Mouse (Mus musculus) neural tube, embryonic 13.5 days (tissue): ENCODE results near the gene Tmem120b. TPM values are rescaled to one million over a fixed set of nuclear protein-coding genes. Genes with fewer than 3 reads are reported as not detected.

Experiments used
- ATAC-seq: fragments of 200-750 bp; cut with Nextera tagmentation; 2 replicates; pipeline ENCODE4 v1.8.0; 2017; ENCODE audit warnings: low read depth, mild to moderate bottlenecking, moderate TSS enrichment, moderate library complexity
- H3K27ac ChIP-seq: fragments of 300-500 bp; sonication (generic); replicated peaks from 2 replicates; pipeline ENCODE4 v1.5.1; 2015; ENCODE audit warnings: moderate library complexity, mild to moderate bottlenecking, inconsistent platforms
- H3K27me3 ChIP-seq: fragments of 300-500 bp; sonication (generic); 2 replicates; pipeline ENCODE4 v1.6.1; 2015; ENCODE audit warnings: mild to moderate bottlenecking, inconsistent platforms
- H3K36me3 ChIP-seq: fragments of 300-500 bp; sonication (generic); 2 replicates; pipeline ENCODE4 v1.6.1; 2015; ENCODE audit warnings: mild to moderate bottlenecking, inconsistent platforms
- H3K4me1 ChIP-seq: fragments of 300-500 bp; sonication (generic); replicated peaks from 2 replicates; pipeline ENCODE4 v1.6.1; 2015; ENCODE audit warnings: inconsistent platforms
- H3K4me2 ChIP-seq: fragments of 300-500 bp; sonication (generic); 2 replicates; pipeline ENCODE4 v1.6.1; 2015; ENCODE audit warnings: inconsistent platforms, mild to moderate bottlenecking, moderate library complexity
- H3K4me3 ChIP-seq: fragments of 300-500 bp; sonication (generic); 2 replicates; pipeline ENCODE4 v1.5.1; 2015; ENCODE audit warnings: mild to moderate bottlenecking, inconsistent platforms
- H3K9ac ChIP-seq: fragments of 300-500 bp; sonication (generic); 2 replicates; pipeline ENCODE4 v1.6.1; 2015; ENCODE audit warnings: moderate library complexity, mild to moderate bottlenecking, inconsistent platforms
- H3K9me3 ChIP-seq: fragments of 300-500 bp; sonication (generic); 2 replicates; pipeline ENCODE4 v1.6.1; 2016; ENCODE audit warnings: inconsistent platforms
- WGBS: fragments of 180-500 bp; shearing (Covaris S2); methylation state at CpG from one replicate; pipeline ENCODE4 v1.1.7; 2015; 5-methylcytosine and 5-hydroxymethylcytosine counted together
- polyA plus RNA-seq: library from polyadenylated mRNA; unstranded; fragments of >200 nt; fragmentation: Nextera tagmentation; extraction: Ambion mirVana; gene quantifications from 2 replicates; pipeline ENCODE4 v1.2.1, GENCODE M21; 2015

The Tmem120b gene
- polyA plus RNA-seq, 1 experiment from 2014 or later: 20.5 TPM

DNA sequence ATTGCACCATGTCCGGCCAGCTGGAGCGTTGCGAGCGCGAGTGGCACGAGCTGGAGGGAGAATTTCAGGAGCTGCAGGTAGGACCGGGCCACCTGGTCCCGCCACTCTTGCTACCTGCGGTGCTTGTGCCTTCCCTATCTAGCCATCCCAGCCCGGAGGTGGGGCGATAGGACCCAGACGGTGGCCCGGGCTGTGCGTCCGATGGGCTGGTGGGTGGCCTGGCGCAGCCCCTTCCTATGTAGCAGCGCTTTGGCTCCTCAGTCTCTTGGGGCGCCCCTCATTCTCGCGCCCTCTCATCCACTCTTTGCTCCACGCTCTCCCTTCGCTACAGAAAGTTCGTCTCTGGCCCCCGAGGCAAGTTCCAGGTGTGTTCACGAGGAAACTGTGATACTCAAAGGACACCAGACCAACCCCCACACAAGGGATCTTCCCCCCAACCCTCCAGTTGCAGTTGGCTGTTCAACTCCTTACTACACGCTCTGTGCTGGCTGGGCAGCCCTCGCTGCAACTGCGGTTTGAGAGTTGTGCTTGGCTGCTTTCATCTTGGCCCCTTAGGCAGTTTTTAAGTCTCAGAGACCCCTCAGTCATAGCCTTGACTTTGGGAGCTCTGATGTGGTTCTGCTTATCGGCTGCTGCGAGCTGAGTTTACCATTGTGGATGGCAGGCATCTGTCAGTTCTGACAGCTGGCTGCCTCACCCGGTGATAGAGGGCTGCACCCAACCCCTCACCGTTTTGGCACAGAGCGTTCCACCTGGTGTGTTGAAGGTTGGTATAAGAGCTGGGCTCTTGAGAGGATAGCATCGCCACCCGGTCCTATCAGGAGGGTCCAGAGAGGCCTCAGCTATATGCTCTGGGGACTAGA, 8.4 kb downstream of the Tmem120b start:
- ATAC-seq: peak; percentile 93

DNA sequence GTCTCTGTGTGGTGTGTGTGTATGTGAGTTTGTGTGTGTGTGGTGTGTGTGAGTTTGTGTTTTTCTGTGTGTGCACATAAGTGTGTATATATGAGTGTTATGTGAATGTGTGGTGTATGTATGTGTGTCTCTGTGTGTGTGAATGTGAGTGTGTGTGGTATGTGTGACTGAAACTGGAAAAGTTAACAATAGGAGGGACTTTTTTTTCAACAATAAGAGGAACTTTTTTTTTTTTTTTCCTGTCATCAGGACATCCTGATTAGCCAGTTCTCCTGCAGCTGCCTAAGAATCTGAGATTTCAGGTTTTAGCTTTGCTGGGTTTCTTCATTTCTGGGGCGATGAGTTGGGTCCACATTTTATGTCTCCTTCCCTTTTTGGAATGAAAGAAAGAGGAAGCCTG, 11.4 kb downstream of the Tmem120b start:
- H3K4me3 ChIP-seq: no peak overlapping the region
- WGBS: 70% methylated on average over 1 of the region's 1 CpGs
- H3K4me1 ChIP-seq: peaks cover 30% of the 10 kb centered on the region
- no peak for ATAC-seq
- H3K27ac ChIP-seq: no peak overlapping the region
- H3K9me3 ChIP-seq: no peaks in the 10 kb centered on the region
- H3K27me3 ChIP-seq: no peaks in the 10 kb centered on the region
- no peak overlapping the region for H3K9ac ChIP-seq
- no peak overlapping the region for H3K4me2 ChIP-seq
- no peaks in the 10 kb centered on the region for H3K36me3 ChIP-seq

More for the DNA sequence above, 8.4 kb downstream of the Tmem120b start:
- no peaks in the 10 kb centered on the region for H3K36me3 ChIP-seq
- H3K27ac ChIP-seq: peak overlapping the region; percentile 74
- H3K27me3 ChIP-seq: no peaks in the 10 kb centered on the region
- no peaks in the 10 kb centered on the region for H3K9me3 ChIP-seq
- peaks cover 30% of the 10 kb centered on the region for H3K4me1 ChIP-seq
- H3K9ac ChIP-seq: peak overlapping the region; percentile 80
- WGBS: 5% methylated on average over 35 of the region's 35 CpGs
- H3K4me2 ChIP-seq: peak overlapping the region; percentile 95
- H3K4me3 ChIP-seq: peak overlapping the region; percentile 82

GRCm38 (mm10) chr5:123080041-123080440, 11.8 kb downstream of the Tmem120b start:
- H3K9me3 ChIP-seq: no peaks in the 10 kb centered on the region
- no peak for ATAC-seq
- H3K27ac ChIP-seq: no peak overlapping the region
- H3K4me2 ChIP-seq: no peak overlapping the region
- no peak overlapping the region for H3K9ac ChIP-seq
- no peaks in the 10 kb centered on the region for H3K27me3 ChIP-seq
- H3K4me1 ChIP-seq: peaks cover 30% of the 10 kb centered on the region
- 76% methylated on average over 8 of the region's 8 CpGs for WGBS
- H3K4me3 ChIP-seq: no peak overlapping the region
- no peaks in the 10 kb centered on the region for H3K36me3 ChIP-seq

- H3K9ac ChIP-seq: no peak overlapping the region
- H3K4me3 ChIP-seq: no peak overlapping the region
- H3K9me3 ChIP-seq: no peaks in the 10 kb centered on the region
- H3K4me1 ChIP-seq: peaks cover 27% of the 10 kb centered on the region
- H3K27me3 ChIP-seq: no peaks in the 10 kb centered on the region
- no peak overlapping the region for H3K27ac ChIP-seq
- no peaks in the 10 kb centered on the region for H3K36me3 ChIP-seq
- no peak for ATAC-seq
- 94% methylated on average over 13 of the region's 13 CpGs for WGBS
- H3K4me2 ChIP-seq: no peak overlapping the region
Observed at GRCm38 (mm10) chr5:123080510-123080909, 12.3 kb downstream of the Tmem120b start.

DNA sequence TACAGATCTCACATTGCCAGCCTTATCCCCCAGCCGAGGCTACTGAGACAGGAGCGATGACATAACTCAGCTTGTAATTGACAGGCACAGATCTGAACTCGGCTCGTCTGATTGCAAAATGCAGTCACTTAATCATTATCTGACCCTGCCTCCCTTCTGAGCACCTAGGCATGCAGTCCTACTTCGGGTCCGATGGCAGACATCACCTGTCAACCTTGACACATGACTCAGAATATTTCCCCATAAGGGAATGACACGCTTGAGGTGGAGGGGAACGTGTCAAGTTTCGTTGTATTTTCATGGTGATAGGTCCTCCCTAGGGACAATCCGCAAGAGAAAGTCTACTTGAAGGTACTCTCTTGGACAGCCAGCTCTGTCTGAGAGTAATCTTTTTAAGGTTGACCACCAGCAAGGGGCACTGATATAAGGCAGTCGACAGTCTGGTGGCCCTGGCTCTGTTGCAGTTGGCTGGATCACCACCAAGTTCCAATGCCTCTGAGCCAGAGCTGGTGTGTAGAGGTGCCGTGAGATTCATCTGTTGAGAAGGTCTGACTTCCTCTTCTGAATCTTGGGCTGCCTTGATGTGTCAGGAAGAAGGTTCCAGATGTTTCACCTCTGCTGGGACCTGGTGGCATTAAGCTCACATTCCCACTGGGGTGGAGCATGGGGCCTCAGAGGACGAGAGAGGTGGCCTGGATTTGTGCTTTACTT, 15.3 kb downstream of the Tmem120b start:
- Histone ChIP-seq H3K36me3 (0 out of 2 replicates have a peak, but pooled peaks cover 2% of the 10 kb centered on the region), H3K4me2 (no peak overlapping the region), H3K27me3 (no peaks in the 10 kb centered on the region), H3K9ac (no peak overlapping the region), H3K4me3 (no peak overlapping the region), H3K27ac (no peak overlapping the region), H3K9me3 (no peaks in the 10 kb centered on the region), H3K4me1 (peaks cover 6% of the 10 kb centered on the region; the same call in 1 of the 2 replicates)
- ATAC-seq: no peak
- 73% methylated on average over 13 of the region's 13 CpGs for WGBS

- no peak for ATAC-seq
- 0 out of 2 replicates have a peak, but pooled peaks cover 3% of the 10 kb centered on the region for H3K36me3 ChIP-seq
- no peak overlapping the region for H3K9ac ChIP-seq
- H3K4me1 ChIP-seq: no peaks in the 10 kb centered on the region
- no peaks in the 10 kb centered on the region for H3K27me3 ChIP-seq
- no peak overlapping the region for H3K4me2 ChIP-seq
- H3K9me3 ChIP-seq: no peaks in the 10 kb centered on the region
- H3K4me3 ChIP-seq: no peak overlapping the region
- 86% methylated on average over 2 of the region's 2 CpGs for WGBS
- no peak overlapping the region for H3K27ac ChIP-seq
Observed at GRCm38 (mm10) chr5:123086501-123086900, 18.3 kb downstream of the Tmem120b start.

DNA sequence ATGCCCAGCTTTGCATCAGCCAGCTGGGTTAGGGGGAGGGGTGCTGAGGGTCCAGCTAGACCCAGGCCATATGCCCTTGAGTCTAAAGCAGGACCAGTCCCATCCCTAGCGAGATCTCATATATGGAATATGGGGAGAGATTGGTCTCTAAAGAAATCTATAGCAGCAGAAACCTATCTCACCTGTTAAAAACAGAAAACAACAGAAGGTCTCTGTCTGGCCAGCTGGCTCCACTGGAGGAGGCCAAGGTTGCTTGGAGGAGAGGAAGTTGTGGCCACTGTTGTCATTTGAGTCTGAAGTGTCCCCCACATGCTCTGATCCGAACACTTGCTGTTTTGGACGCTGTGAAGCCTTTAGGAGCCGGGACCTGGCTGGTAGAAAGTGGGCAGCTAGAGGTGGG, 20.6 kb downstream of the Tmem120b start:
- no peaks in the 10 kb centered on the region for H3K27me3 ChIP-seq
- H3K9ac ChIP-seq: no peak overlapping the region
- WGBS: 94% methylated on average over 4 of the region's 4 CpGs
- no peak overlapping the region for H3K4me2 ChIP-seq
- H3K4me1 ChIP-seq: peaks cover 6% of the 10 kb centered on the region; the same call in 1 of the 2 replicates
- no peak for ATAC-seq
- H3K4me3 ChIP-seq: no peak overlapping the region
- H3K27ac ChIP-seq: no peak overlapping the region
- no peaks in the 10 kb centered on the region for H3K9me3 ChIP-seq
- 0 out of 2 replicates have a peak, but pooled peaks cover 3% of the 10 kb centered on the region for H3K36me3 ChIP-seq

GRCm38 (mm10) chr5:123090560-123091306, 22.5 kb downstream of the Tmem120b start:
- Histone ChIP-seq H3K4me2 (no peak overlapping the region), H3K27me3 (no peaks in the 10 kb centered on the region), H3K4me1 (peaks cover 20% of the 10 kb centered on the region), H3K27ac (no peak overlapping the region), H3K9me3 (no peaks in the 10 kb centered on the region), H3K4me3 (no peak overlapping the region), H3K9ac (no peak overlapping the region), H3K36me3 (0 out of 2 replicates have a peak, but pooled peaks cover 3% of the 10 kb centered on the region)
- 86% methylated on average over 10 of the region's 10 CpGs for WGBS
- ATAC-seq: no peak

DNA sequence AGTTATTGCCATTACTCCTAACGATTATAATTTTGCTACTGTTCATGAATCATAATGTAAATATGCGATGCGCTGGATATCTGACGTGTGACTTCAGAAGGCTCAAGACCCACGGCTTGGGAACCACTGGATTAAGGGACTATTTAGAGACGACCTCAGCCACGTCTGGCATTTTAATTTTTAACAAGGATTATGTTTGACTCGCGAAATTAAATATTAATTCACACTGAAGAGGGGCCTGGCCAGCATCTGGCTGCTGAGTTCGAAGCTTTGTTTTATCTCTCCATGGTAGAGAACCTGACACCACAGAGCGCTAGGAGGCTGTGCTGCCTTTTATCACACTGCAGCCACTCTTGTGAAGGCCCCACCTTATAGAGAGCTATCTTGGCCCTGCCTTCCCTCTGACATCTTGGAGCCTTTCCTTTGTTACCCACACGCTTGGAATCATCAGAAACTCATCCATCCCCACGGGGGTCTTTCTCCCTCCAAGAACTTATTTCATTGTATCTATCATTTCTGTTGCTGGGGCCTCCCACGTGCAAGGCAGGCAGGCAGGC, 24.9 kb downstream of the Tmem120b start:
- no peak for ATAC-seq
- H3K9me3 ChIP-seq: no peaks in the 10 kb centered on the region
- H3K4me1 ChIP-seq: peaks cover 20% of the 10 kb centered on the region
- H3K4me2 ChIP-seq: no peak overlapping the region
- H3K9ac ChIP-seq: no peak overlapping the region
- peak overlapping the region; percentile 23; the same call in 1 of the 2 replicates for H3K27ac ChIP-seq
- H3K4me3 ChIP-seq: no peak overlapping the region
- WGBS: 72% methylated on average over 14 of the region's 14 CpGs
- no peaks in the 10 kb centered on the region for H3K27me3 ChIP-seq
- H3K36me3 ChIP-seq: 0 out of 2 replicates have a peak, but pooled peaks cover 3% of the 10 kb centered on the region

DNA sequence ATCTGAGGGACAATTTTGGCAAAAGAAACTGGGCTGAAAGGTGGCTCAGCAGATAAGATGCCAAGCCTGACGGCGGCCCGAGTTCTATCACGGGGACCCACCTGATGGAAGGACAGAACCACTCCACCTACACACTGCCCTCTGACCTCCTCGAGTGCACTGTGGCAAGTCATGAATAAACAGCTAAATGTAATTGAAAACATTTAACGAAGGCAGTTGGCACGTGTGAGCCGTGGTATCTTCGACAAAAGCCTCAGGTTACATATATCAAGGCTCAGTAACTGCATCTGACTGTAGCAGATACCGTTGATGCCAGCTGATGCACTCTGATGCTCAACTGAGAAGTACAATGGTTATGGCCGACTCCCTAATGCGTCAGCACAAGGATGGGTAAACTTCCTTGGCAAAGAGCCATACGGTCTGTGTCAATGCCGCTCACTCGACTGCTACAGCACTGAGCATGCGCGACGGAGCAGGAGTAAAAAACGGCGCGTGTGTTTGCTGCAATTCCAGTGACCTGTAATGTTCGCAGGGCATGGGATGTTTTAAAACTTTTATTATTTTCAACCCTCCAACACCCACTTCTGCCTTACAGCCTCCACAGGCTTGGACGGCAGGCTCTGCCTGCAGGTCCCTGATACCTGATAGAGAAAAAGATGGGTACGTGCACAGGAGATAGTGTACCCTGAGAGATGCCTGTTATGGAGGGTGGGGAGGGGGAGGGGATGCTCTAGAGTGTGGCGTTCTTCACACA, 26.2 kb downstream of the Tmem120b start:
- peak overlapping the region; percentile 30; the same call in 1 of the 2 replicates for H3K4me2 ChIP-seq
- no peak overlapping the region for H3K9ac ChIP-seq
- 66% methylated on average over 25 of the region's 25 CpGs for WGBS
- H3K27ac ChIP-seq: 0 out of 2 replicates have a peak overlapping the region, but pooled peaks have one; percentile 14
- no peaks in the 10 kb centered on the region for H3K9me3 ChIP-seq
- 0 out of 2 replicates have a peak, but pooled peaks cover 2% of the 10 kb centered on the region for H3K36me3 ChIP-seq
- peak; percentile 63 for ATAC-seq
- H3K4me3 ChIP-seq: no peak overlapping the region
- peaks cover 20% of the 10 kb centered on the region for H3K4me1 ChIP-seq
- no peaks in the 10 kb centered on the region for H3K27me3 ChIP-seq

DNA sequence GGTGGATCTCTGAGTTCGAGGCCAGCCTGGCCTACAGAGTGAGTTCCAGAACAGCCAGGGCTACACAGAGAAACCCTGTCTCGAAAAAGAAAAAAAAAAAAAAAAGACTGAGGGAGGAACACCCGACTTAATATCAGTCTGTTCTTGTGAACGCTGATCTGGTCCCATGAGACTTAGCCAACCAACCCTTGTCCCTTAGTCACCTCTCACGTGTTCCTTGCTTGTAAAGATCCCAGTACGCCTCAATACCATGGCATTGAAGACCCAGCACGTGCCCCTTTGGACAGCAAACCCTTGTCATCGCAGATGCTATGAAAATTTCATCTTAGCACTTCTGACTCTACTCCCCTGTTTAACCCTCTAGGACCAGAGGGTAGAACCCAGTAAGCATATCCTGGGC, 28.1 kb downstream of the Tmem120b start:
- H3K27me3 ChIP-seq: no peaks in the 10 kb centered on the region
- no peak overlapping the region for H3K27ac ChIP-seq
- peaks cover 20% of the 10 kb centered on the region for H3K4me1 ChIP-seq
- no peak overlapping the region for H3K4me2 ChIP-seq
- WGBS: 93% methylated on average over 8 of the region's 8 CpGs
- peaks cover 12% of the 10 kb centered on the region; the same call in 1 of the 2 replicates for H3K36me3 ChIP-seq
- H3K9me3 ChIP-seq: no peaks in the 10 kb centered on the region
- no peak overlapping the region for H3K4me3 ChIP-seq
- H3K9ac ChIP-seq: no peak overlapping the region
- ATAC-seq: no peak
